Mouse (Mus musculus) testis, adult 2 months (tissue): Measurements from ENCODE around the gene Fubp1.

Experiments
- CTCF ChIP-seq: fragments of 200-500 bp; IDR thresholded peaks from 2 replicates; pipeline ENCODE4 v1.5.1; 2012; ENCODE audit warnings: low read depth, mild to moderate bottlenecking, inconsistent platforms, low read length, moderate library complexity; ENCODE audit not compliant: control insufficient read depth, insufficient read depth, insufficient replicate concordance
- POLR2A ChIP-seq: fragments of 200-500 bp; IDR thresholded peaks from 2 replicates; pipeline ENCODE4 v1.6.1; 2012; ENCODE audit warnings: low read depth, mild to moderate bottlenecking, inconsistent platforms, low read length, moderate library complexity; ENCODE audit not compliant: control insufficient read depth

DNA sequence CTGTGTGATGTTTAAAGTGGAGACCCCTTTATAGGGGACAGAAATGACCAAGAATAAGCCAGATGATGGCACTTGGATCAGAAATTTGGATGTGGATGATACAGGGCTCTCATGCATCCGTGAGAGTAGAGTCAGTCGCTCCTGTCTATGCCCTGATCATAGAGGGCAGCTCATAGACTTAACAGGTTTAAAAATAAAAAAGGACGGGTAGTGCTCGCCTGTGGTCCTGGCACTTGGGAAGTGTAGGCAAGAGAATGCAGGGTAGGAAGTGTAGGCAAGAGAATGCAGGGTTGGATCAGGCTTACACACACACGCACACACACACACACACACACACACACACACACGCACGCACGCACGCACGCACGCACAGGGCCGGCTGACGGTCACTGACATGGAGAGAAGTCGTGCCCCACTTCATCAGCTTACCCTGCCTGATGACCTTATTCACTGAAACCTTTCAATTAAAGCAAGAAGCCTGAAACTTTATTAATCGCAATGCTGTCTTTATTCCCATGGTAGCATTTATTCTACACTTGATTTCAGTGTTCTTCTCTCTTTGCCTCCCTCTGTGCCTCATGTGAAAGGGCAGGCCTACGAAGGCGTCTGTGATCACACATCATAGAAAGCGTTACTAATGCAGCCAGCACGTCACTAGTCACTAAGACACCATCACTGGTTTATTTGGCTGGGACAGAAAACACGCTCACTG, 62.9 kb downstream of the Fubp1 start:
- no peak for TF ChIP-seq POLR2A
- no peak for TF ChIP-seq CTCF
